Mouse (Mus musculus) hindbrain, postnatal 0 days (tissue): ENCODE measurements around the gene Gm10961. TPM values are rescaled to one million over a fixed set of nuclear protein-coding genes. Genes with fewer than 3 reads are reported as not detected.

Source experiments
- ATAC-seq: fragments of 200-750 bp; cut with Nextera tagmentation; 2 replicates; pipeline ENCODE4 v1.8.0; 2017; ENCODE audit warnings: mild to moderate bottlenecking, moderate TSS enrichment, moderate library complexity
- DNase-seq: peaks from one replicate; pipeline ENCODE4 v3.0.0-alpha.2; 2015; ENCODE audit warnings: low spot score
- H3K27ac ChIP-seq: fragments of 300-500 bp; sonication (generic); 2 replicates; pipeline ENCODE4 v1.5.1; 2014; ENCODE audit warnings: mild to moderate bottlenecking
- H3K27me3 ChIP-seq: fragments of 300-500 bp; sonication (generic); 2 replicates; pipeline ENCODE4 v1.6.1; 2014; ENCODE audit warnings: low read length, mixed read lengths; ENCODE audit not compliant: insufficient read depth
- H3K36me3 ChIP-seq: fragments of 300-500 bp; sonication (generic); 2 replicates; pipeline ENCODE4 v1.6.1; 2014; ENCODE audit warnings: low read length, mixed read lengths; ENCODE audit not compliant: insufficient read depth
- H3K4me1 ChIP-seq: fragments of 300-500 bp; sonication (generic); 2 replicates; pipeline ENCODE4 v1.6.1; 2014; ENCODE audit warnings: antibody characterized with exemption, low read length, mixed read lengths; ENCODE audit not compliant: insufficient read depth
- H3K4me2 ChIP-seq: fragments of 300-500 bp; sonication (generic); 2 replicates; pipeline ENCODE4 v1.6.1; 2014; ENCODE audit warnings: low read depth, mild to moderate bottlenecking, low read length, moderate library complexity, mixed read lengths
- H3K4me3 ChIP-seq: fragments of 300-500 bp; sonication (generic); 2 replicates; pipeline ENCODE4 v1.5.1; 2014; ENCODE audit warnings: low read length
- H3K9ac ChIP-seq: fragments of 300-500 bp; sonication (generic); replicated peaks from 2 replicates; pipeline ENCODE4 v1.6.1; 2014; ENCODE audit warnings: mild to moderate bottlenecking, low read length, moderate library complexity, mixed read lengths
- H3K9me3 ChIP-seq: fragments of 300-500 bp; sonication (generic); 2 replicates; pipeline ENCODE4 v1.6.1; 2016; ENCODE audit warnings: low read length, mixed read lengths
- CTCF ChIP-seq: IDR thresholded peaks from 2 replicates; pipeline ENCODE4 v1.5.1; 2016; ENCODE audit warnings: antibody characterized with exemption, control low read depth, low read depth
- WGBS: fragments of 180-500 bp; shearing (Covaris S2); extraction: QIAGEN DNeasy Blood & Tissue Kit; methylation state at CpG from one replicate; pipeline ENCODE4 v1.1.7; 2014; 5-methylcytosine and 5-hydroxymethylcytosine counted together
- polyA plus RNA-seq: library from polyadenylated mRNA; unstranded; fragments of >200 nt; fragmentation: Nextera tagmentation; extraction: Ambion mirVana; gene quantifications from 2 replicates; pipeline ENCODE4 v1.2.1, GENCODE M21; 2015
- total RNA-seq: library from RNA; depleted of rRNA; stranded (reverse); fragments of >200 nt; gene quantifications from 2 replicates; pipeline ENCODE4 v1.2.3, GENCODE M21; 2014

Gene Gm10961
- total and polyA plus RNA-seq, 2 experiments from 2014 or later = not detected

DNA sequence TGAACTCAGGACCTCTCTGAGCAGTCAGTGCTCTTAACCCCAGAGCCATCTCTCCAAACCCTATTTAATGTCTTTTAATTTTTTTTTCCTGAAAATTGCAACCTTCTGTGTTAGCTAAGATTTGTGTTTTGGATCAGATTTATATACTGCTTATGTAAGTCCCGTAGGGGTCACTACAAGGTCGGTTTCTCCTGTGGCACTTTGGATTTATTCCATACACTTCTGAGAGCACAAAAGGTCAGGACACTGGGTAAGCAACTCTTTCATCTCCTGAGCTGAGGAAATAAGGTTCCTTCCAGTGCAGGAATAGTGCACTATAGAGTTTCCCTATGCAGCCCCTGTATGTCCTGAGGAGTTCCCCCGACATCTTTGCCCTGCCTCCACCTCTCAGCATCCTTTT lies 24.4 kb downstream of the Gm10961 start:
- ATAC-seq (no peak), DNase-seq (no peak)
- H3K36me3 ChIP-seq = no peaks in the 10 kb centered on the region
- H3K27ac ChIP-seq = no peak overlapping the region
- H3K9ac ChIP-seq = no peak overlapping the region
- H3K4me2 ChIP-seq = no peak overlapping the region
- 81% methylated on average over 3 of the region's 3 CpGs for WGBS
- H3K4me3 ChIP-seq = no peak overlapping the region
- no peaks in the 10 kb centered on the region for H3K27me3 ChIP-seq
- no peaks in the 10 kb centered on the region for H3K9me3 ChIP-seq
- H3K4me1 ChIP-seq = no peaks in the 10 kb centered on the region
- no peak for TF ChIP-seq CTCF

DNA sequence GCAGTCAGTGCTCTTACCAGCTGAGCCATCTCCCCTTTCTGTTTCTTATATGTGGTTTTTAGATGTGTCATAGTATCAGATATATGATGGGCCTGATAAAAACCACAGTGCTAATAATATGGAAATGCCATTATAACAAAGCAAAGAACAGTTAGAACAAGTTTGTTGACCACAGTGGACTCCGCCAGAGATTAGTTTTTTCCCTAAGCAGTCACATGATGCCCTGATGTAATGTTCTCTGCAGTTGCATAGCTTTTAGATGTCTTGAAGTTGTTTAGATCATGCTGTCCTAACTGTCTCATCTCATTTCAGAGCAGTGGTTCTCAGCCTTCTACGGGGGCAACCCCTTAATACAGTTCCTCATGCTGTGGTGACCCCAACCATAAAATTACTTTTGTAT lies 25.0 kb downstream of the Gm10961 start:
- ATAC-seq = no peak
- no peaks in the 10 kb centered on the region for H3K27me3 ChIP-seq
- 0 out of 2 replicates have a peak, but pooled peaks cover 2% of the 10 kb centered on the region for H3K36me3 ChIP-seq
- no peak overlapping the region for H3K4me3 ChIP-seq
- no peak for DNase-seq
- no peaks in the 10 kb centered on the region for H3K4me1 ChIP-seq
- WGBS = 94% methylated on average over 2 of the region's 2 CpGs
- no peak overlapping the region for H3K9ac ChIP-seq
- no peak overlapping the region for H3K4me2 ChIP-seq
- H3K27ac ChIP-seq = no peak overlapping the region
- no peaks in the 10 kb centered on the region for H3K9me3 ChIP-seq
- no peak for TF ChIP-seq CTCF

DNA sequence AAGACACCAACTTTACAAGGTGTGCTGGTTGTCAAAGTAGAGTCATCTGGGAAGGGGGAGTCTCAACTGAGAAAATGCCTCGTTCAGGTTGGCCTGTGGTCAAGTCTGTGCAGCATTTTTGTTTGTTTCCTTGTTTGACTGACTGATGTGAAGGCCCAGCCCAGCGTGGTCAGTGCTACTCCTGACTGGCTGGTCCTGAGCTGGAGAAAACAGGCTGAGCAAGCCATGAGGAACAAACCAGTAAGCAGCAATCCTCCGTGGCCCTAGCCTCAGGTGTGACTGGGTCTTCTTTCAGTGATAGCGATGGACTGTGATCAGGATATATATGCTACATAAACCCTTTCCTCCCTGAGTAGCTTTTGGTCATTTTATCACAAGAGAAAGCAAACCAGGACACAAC lies 25.8 kb downstream of the Gm10961 start:
- Histone ChIP-seq H3K9ac (no peak overlapping the region), H3K27me3 (no peaks in the 10 kb centered on the region), H3K4me1 (no peaks in the 10 kb centered on the region), H3K4me3 (no peak overlapping the region), H3K27ac (no peak overlapping the region), H3K36me3 (peaks cover 7% of the 10 kb centered on the region), H3K4me2 (no peak overlapping the region), H3K9me3 (no peaks in the 10 kb centered on the region)
- ATAC-seq (no peak), DNase-seq (no peak)
- TF ChIP-seq CTCF = no peak
- 72% methylated on average over 4 of the region's 4 CpGs for WGBS

DNA sequence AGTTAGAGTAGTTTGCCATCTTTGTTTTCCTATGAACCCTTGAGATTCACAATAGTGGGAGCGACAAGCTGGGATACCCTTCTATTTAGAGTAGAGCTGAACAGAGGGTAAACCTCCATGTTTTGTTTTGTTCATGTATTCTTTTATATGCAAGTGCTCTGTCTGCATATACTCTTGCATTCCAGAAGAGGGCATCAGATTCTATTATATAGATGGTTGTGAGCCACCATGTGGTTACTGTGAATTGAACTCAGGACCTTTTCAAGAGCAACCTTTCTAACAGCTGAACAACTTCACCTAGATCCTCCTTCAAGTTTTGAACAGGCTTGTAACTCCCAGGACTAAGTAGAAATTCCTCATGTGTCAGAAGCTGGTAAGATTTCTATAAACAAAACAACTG lies 27.9 kb downstream of the Gm10961 start:
- TF ChIP-seq CTCF = peak; percentile 42
- Histone ChIP-seq H3K4me3 (no peak overlapping the region), H3K27me3 (no peaks in the 10 kb centered on the region), H3K36me3 (peaks cover 18% of the 10 kb centered on the region), H3K4me1 (no peaks in the 10 kb centered on the region), H3K9ac (no peak overlapping the region), H3K27ac (no peak overlapping the region), H3K4me2 (no peak overlapping the region), H3K9me3 (no peaks in the 10 kb centered on the region)
- ATAC-seq (no peak), DNase-seq (peak; percentile 17)
- WGBS = 92% methylated on average over 1 of the region's 1 CpGs

DNA sequence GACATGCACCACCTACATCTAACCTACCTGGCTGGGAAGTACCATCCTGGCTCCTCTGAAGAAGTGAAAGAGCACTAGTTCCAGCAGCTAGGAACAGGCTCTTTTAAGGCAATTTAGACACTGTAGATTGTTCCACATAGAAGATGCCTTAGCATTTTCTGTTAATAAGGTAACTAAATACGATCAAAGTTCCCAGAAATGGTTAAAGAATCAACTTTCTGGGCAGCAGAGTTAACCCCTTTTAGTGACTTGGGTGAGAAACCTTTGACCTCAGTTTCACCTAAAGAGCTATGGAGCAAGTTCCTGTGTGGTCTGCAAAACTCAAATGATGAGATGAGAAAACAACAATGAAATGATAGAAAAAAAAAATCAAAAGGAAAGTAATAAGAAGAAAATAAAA lies 33.5 kb downstream of the Gm10961 start:
- H3K4me3 ChIP-seq = no peak overlapping the region
- DNase-seq (no peak), ATAC-seq (no peak)
- no peaks in the 10 kb centered on the region for H3K9me3 ChIP-seq
- H3K36me3 ChIP-seq = peaks cover 68% of the 10 kb centered on the region
- TF ChIP-seq CTCF = no peak
- H3K9ac ChIP-seq = no peak overlapping the region
- no peaks in the 10 kb centered on the region for H3K4me1 ChIP-seq
- 96% methylated on average over 1 of the region's 1 CpGs for WGBS
- no peak overlapping the region for H3K27ac ChIP-seq
- H3K27me3 ChIP-seq = no peaks in the 10 kb centered on the region
- no peak overlapping the region for H3K4me2 ChIP-seq

DNA sequence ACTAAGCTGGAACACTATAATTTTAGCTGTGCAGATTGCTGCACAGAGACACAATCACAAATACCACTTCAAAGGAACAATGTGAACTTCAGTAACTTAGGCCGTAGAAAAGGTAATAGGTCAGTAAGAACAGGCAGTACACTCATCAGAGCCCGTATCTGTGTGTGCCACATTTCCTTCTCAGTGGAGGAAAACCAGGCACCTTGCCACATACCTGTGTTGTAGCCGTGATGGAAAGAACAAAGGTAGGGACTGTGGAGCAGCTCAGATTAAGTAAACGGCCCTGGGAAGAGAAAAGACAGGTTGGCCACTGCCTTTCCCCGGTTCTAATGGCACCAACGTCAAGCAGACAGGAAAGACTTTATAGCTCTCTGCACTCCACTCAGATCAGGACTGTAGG lies 36.3 kb downstream of the Gm10961 start:
- WGBS = 86% methylated on average over 6 of the region's 6 CpGs
- H3K36me3 ChIP-seq = peaks cover 82% of the 10 kb centered on the region
- no peaks in the 10 kb centered on the region for H3K27me3 ChIP-seq
- H3K4me1 ChIP-seq = no peaks in the 10 kb centered on the region
- H3K4me2 ChIP-seq = no peak overlapping the region
- no peak overlapping the region for H3K9ac ChIP-seq
- DNase-seq = no peak
- H3K9me3 ChIP-seq = no peaks in the 10 kb centered on the region
- ATAC-seq = no peak
- H3K4me3 ChIP-seq = no peak overlapping the region
- H3K27ac ChIP-seq = no peak overlapping the region
- TF ChIP-seq CTCF = no peak

DNA sequence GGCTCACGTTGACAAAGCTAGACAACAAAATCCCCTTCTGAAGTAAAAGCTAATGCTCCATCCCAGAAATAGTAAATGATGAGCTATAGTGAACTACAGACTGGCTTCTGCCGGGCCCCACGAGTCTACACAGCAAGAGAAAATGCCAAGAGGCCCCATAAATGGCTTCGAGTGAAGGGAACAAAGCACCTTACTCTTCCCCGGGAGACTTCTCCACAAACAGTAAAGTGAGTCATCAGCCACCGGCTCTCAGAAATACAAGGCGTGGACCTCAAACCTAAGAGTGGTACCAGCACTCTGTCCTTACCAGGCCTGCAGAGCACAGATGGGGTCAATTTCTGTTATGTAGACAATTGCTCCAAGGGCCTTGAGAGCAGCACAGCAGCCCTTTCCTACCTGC lies 37.7 kb downstream of the Gm10961 start:
- Histone ChIP-seq H3K27me3 (no peaks in the 10 kb centered on the region), H3K4me2 (no peak overlapping the region), H3K36me3 (peaks cover 81% of the 10 kb centered on the region), H3K9ac (no peak overlapping the region), H3K9me3 (no peaks in the 10 kb centered on the region), H3K4me1 (no peaks in the 10 kb centered on the region), H3K4me3 (no peak overlapping the region), H3K27ac (no peak overlapping the region)
- no peak for ATAC-seq
- TF ChIP-seq CTCF = no peak
- no peak for DNase-seq
- WGBS = 93% methylated on average over 7 of the region's 7 CpGs
